Mouse (Mus musculus): ENCODE data around the gene Plxnb1.

GRCm38 (mm10) chr9:109057543-109057942 lies 37.6 kb upstream of the Plxnb1 start:
- no peak for TF ChIP-seq CTCF (IDR thresholded peaks at IDR 0.05; ENCODE audit: low read depth)
- no peak for TF ChIP-seq EP300 (optimal IDR thresholded peaks at IDR 0.05)
